Comparison of ENCODE assay signal across 21 mouse cellular contexts in genomic region chr13:83661166-83661565, GRCm38 (mm10).
A peak's percentile ranks its signal among the peaks of the same experiment; 100 is the strongest.
DNase-seq lines count a peak whose midpoint lies in the region; ATAC-seq lines count a peak whose summit lies in the region.
"Had no signal": no experiment of that assay in that cellular context is flagged by ENCODE, and none has a peak within 500 bp of the region (broad histone marks: within the 10 kb centered on the region; RNA-seq: fewer than 3 reads in every experiment).

No protein-coding gene starts in this region.

- H3K27me3 ChIP-seq in hindbrain, embryonic 11.5 days (ENCODE audit: control insufficient read depth, insufficient read depth, low read length): no peaks in the 10 kb centered on the region
- H3K27me3 ChIP-seq in hindbrain, embryonic 10.5 days (ENCODE audit: insufficient read depth, poor library complexity, severe bottlenecking): no peaks in the 10 kb centered on the region
- no peaks in the 10 kb centered on the region for H3K27me3 ChIP-seq in forebrain, embryonic 13.5 days
- H3K27me3 ChIP-seq in hindbrain, embryonic 15.5 days: no peaks in the 10 kb centered on the region
- H3K27me3 ChIP-seq in neural tube, embryonic 14.5 days (ENCODE audit: control insufficient read depth, insufficient read depth, low read length): no peaks in the 10 kb centered on the region
- H3K27me3 ChIP-seq: heart, embryonic 13.5 days; limb, embryonic 13.5 days; liver, embryonic 15.5 days; megakaryocyte, embryonic 14.5 days had no signal

- no peak overlapping the region for H3K27ac ChIP-seq in hindbrain, embryonic 11.5 days (ENCODE audit: low read depth, low read length)
- no peak overlapping the region for H3K27ac ChIP-seq in hindbrain, embryonic 10.5 days
- H3K27ac ChIP-seq in forebrain, embryonic 13.5 days: peak overlapping the region; percentile 61
- H3K27ac ChIP-seq in hindbrain, embryonic 15.5 days (replicated peaks): no peak overlapping the region
- no peak overlapping the region for H3K27ac ChIP-seq in neural tube, embryonic 14.5 days (ENCODE audit: low read depth, low read length)
- H3K27ac ChIP-seq: embryonic facial prominence, embryonic 10.5 days; heart, embryonic 13.5 days; kidney, postnatal 0 days; limb, embryonic 13.5 days; liver, embryonic 15.5 days; stomach, postnatal 0 days had no signal

- ATAC-seq in hindbrain, embryonic 11.5 days (ENCODE audit: low FRiP score): peak; percentile 36
- ATAC-seq in forebrain, embryonic 13.5 days: peak; percentile 31
- ATAC-seq in hindbrain, embryonic 15.5 days (ENCODE audit: low FRiP score, low read depth): peak; percentile 21; the same call in 1 of the 2 replicates
- ATAC-seq in neural tube, embryonic 14.5 days (ENCODE audit: low read depth): no peak; the same call in 1 of the 2 replicates
- ATAC-seq: CD4-positive, CD25-positive, alpha-beta regulatory T cell, adult 4 months; intestine, postnatal 0 days; lung, postnatal 0 days had no signal

- no peak overlapping the region for H3K9ac ChIP-seq in hindbrain, embryonic 11.5 days (ENCODE audit: low read depth, low read length)
- peak overlapping the region; percentile 55; the same call in 1 of the 2 replicates for H3K9ac ChIP-seq in forebrain, embryonic 13.5 days
- no peak overlapping the region; the same call in 1 of the 2 replicates for H3K9ac ChIP-seq in hindbrain, embryonic 15.5 days
- no peak overlapping the region for H3K9ac ChIP-seq in neural tube, embryonic 14.5 days (replicated peaks; ENCODE audit: low read depth, low read length)
- H3K9ac ChIP-seq: heart, embryonic 13.5 days; limb, embryonic 13.5 days; liver, embryonic 15.5 days had no signal

- no peaks in the 10 kb centered on the region for H3K36me3 ChIP-seq in hindbrain, embryonic 11.5 days (ENCODE audit: control insufficient read depth, insufficient read depth, low read length)
- H3K36me3 ChIP-seq in hindbrain, embryonic 10.5 days: no peaks in the 10 kb centered on the region
- H3K36me3 ChIP-seq in forebrain, embryonic 13.5 days (ENCODE audit: poor library complexity, severe bottlenecking): no peaks in the 10 kb centered on the region
- H3K36me3 ChIP-seq in hindbrain, embryonic 15.5 days: no peaks in the 10 kb centered on the region
- no peaks in the 10 kb centered on the region for H3K36me3 ChIP-seq in neural tube, embryonic 14.5 days (ENCODE audit: control insufficient read depth, insufficient read depth, low read length)
- H3K36me3 ChIP-seq: embryonic facial prominence, embryonic 10.5 days; G1E; limb, embryonic 13.5 days; liver, embryonic 15.5 days had no signal

- H3K4me1 ChIP-seq in hindbrain, embryonic 11.5 days (replicated peaks; ENCODE audit: control insufficient read depth, insufficient read depth, low read length): no peaks in the 10 kb centered on the region
- no peaks in the 10 kb centered on the region for H3K4me1 ChIP-seq in hindbrain, embryonic 10.5 days (replicated peaks)
- H3K4me1 ChIP-seq in forebrain, embryonic 13.5 days: peaks cover 28% of the 10 kb centered on the region
- peaks cover 13% of the 10 kb centered on the region for H3K4me1 ChIP-seq in hindbrain, embryonic 15.5 days (replicated peaks)
- H3K4me1 ChIP-seq in neural tube, embryonic 14.5 days (ENCODE audit: control insufficient read depth, insufficient read depth, low read length): no peaks in the 10 kb centered on the region
- H3K4me1 ChIP-seq: embryonic facial prominence, embryonic 10.5 days; heart, embryonic 13.5 days; limb, embryonic 13.5 days; liver, embryonic 15.5 days; megakaryocyte, embryonic 14.5 days had no signal

- WGBS in hindbrain, embryonic 11.5 days: 69% methylated on average over 7 of the region's 7 CpGs
- 68% methylated on average over 7 of the region's 7 CpGs for WGBS in hindbrain, embryonic 10.5 days
- 25% methylated on average over 7 of the region's 7 CpGs for WGBS in forebrain, embryonic 13.5 days
- WGBS in hindbrain, embryonic 15.5 days: 45% methylated on average over 7 of the region's 7 CpGs
- WGBS in neural tube, embryonic 14.5 days: 57% methylated on average over 7 of the region's 7 CpGs

- no peak overlapping the region for H3K4me2 ChIP-seq in hindbrain, embryonic 11.5 days (replicated peaks; ENCODE audit: low read depth, low read length)
- H3K4me2 ChIP-seq in forebrain, embryonic 13.5 days: peak overlapping the region; percentile 49
- peak overlapping the region; percentile 47 for H3K4me2 ChIP-seq in hindbrain, embryonic 15.5 days
- peak overlapping the region; percentile 4; the same call in 1 of the 2 replicates for H3K4me2 ChIP-seq in neural tube, embryonic 14.5 days (ENCODE audit: low read depth, low read length)
- H3K4me2 ChIP-seq: heart, embryonic 13.5 days; limb, embryonic 13.5 days; liver, embryonic 15.5 days had no signal

- no peak for DNase-seq in hindbrain, embryonic 11.5 days (ENCODE audit: low spot score)
- DNase-seq in hindbrain, embryonic 10.5 days (ENCODE audit: low spot score): no peak
- DNase-seq in adipocyte (ENCODE audit: low spot score): no peak
- DNase-seq in cerebellum, adult 11 months: no peak
- no peak for DNase-seq in cerebellum, adult 9-10 months
- DNase-seq: heart, postnatal 36 days; right cerebral cortex, postnatal 14 days had no signal

- no peak overlapping the region for H3K4me3 ChIP-seq in hindbrain, embryonic 11.5 days (ENCODE audit: low read depth, low read length)
- no peak overlapping the region for H3K4me3 ChIP-seq in hindbrain, embryonic 10.5 days
- peak overlapping the region; percentile 13 for H3K4me3 ChIP-seq in forebrain, embryonic 13.5 days
- peak overlapping the region; percentile 20; the same call in 1 of the 2 replicates for H3K4me3 ChIP-seq in hindbrain, embryonic 15.5 days
- no peak overlapping the region for H3K4me3 ChIP-seq in neural tube, embryonic 14.5 days (ENCODE audit: low read depth, low read length)
- H3K4me3 ChIP-seq: embryonic facial prominence, embryonic 10.5 days; heart, embryonic 13.5 days; limb, embryonic 13.5 days; liver, embryonic 15.5 days; megakaryocyte, embryonic 14.5 days had no signal

- no peaks in the 10 kb centered on the region for H3K9me3 ChIP-seq in hindbrain, embryonic 11.5 days (ENCODE audit: control insufficient read depth, low read length)
- no peaks in the 10 kb centered on the region for H3K9me3 ChIP-seq in hindbrain, embryonic 10.5 days
- no peaks in the 10 kb centered on the region for H3K9me3 ChIP-seq in forebrain, embryonic 13.5 days (replicated peaks)
- no peaks in the 10 kb centered on the region for H3K9me3 ChIP-seq in hindbrain, embryonic 15.5 days
- no peaks in the 10 kb centered on the region for H3K9me3 ChIP-seq in neural tube, embryonic 14.5 days (ENCODE audit: control insufficient read depth, low read length)
- H3K9me3 ChIP-seq: embryonic facial prominence, embryonic 10.5 days; G1E; heart, embryonic 13.5 days; limb, embryonic 13.5 days; liver, embryonic 15.5 days; megakaryocyte, embryonic 14.5 days had no signal

Comparison
In these comparisons a context has a peak if more than half of its experiments do, and no peak if none do; other contexts are left out.
1. H3K4me3 ChIP-seq: peak in forebrain, embryonic 13.5 days (single experiment) and hindbrain, embryonic 15.5 days (single experiment); none in hindbrain, embryonic 11.5 days (single experiment), hindbrain, embryonic 10.5 days (single experiment) and neural tube, embryonic 14.5 days (single experiment).